Mouse (Mus musculus) left cerebral cortex, adult 2 months (tissue): ENCODE results near the gene Kctd15. TPM values are rescaled to one million over a fixed set of nuclear protein-coding genes. Genes with fewer than 3 reads are reported as not detected.

ENCODE experiments used
- DNase-seq, 2 experiments: peaks; one replicate each; pipeline ENCODE4 v3.0.0; 2021 to 2022; ENCODE audit warnings: low spot score in 2 of 2, mixed read lengths in 1 of 2; ENCODE audit errors: extremely low spot score in 1 of 2
- H3K27ac ChIP-seq: fragments of 200-600 bp; 2 replicates; pipeline ENCODE4 v1.8.1; 2022
- H3K4me3 ChIP-seq: fragments of 200-600 bp; 2 replicates; pipeline ENCODE4 v1.8.1; 2022
- CTCF ChIP-seq: fragments of 200-600 bp; IDR thresholded peaks from 2 replicates; pipeline ENCODE4 v1.8.1; 2022; ENCODE audit warnings: antibody characterized with exemption, mild to moderate bottlenecking, moderate library complexity
- intact Hi-C: fragments of 180-260 bp; cut with DNase I; formaldehyde crosslinking; loops from one replicate; pipeline ENCODE4 v1.15.1; 2025
- total RNA-seq, 2 experiments: library from RNA; stranded (reverse); gene quantifications; 2 replicates each; pipeline ENCODE4 v1.2.3; 2021

Gene Kctd15
- total RNA-seq, 2 experiments from 2014 or later, result 12.2 to 12.4 TPM

- Histone ChIP-seq H3K27ac (no peak overlapping the region), H3K4me3 (no peak overlapping the region)
- intact Hi-C loops, result loop anchor here (5.0 kb wide), 2 partner anchors 167 to 407 kb away; partner anchors contain the start of gene Gm6096
- DNase-seq, result no peak
- TF ChIP-seq CTCF, result no peak
Measured at GRCm38 (mm10) chr7:34659386-34660085, 3.0 kb upstream of the Kctd15 start.

GRCm38 (mm10) chr7:34655086-34655839 lies 1.3 kb downstream of the Kctd15 start:
- intact Hi-C loops, result loop anchor here (5.0 kb wide), 2 partner anchors 163 to 403 kb away; partner anchors contain the start of gene Gm6096
- H3K27ac ChIP-seq, result peak overlapping the region; percentile 88
- TF ChIP-seq CTCF, result peak; percentile 83
- peak overlapping the region; percentile 80 for H3K4me3 ChIP-seq
- DNase-seq, result peak; percentile 85 to 90

GRCm38 (mm10) chr7:34654441-34655085 lies 2.0 kb downstream of the Kctd15 start:
- Histone ChIP-seq H3K27ac (peak overlapping the region; percentile 88), H3K4me3 (peak overlapping the region; percentile 80)
- intact Hi-C loops, result loop anchor here (5.0 kb wide), 2 partner anchors 162 to 402 kb away; partner anchors contain the start of gene Gm6096
- no peak for TF ChIP-seq CTCF
- DNase-seq, result peak; percentile 52 to 56

- peak overlapping the region; percentile 80 for H3K4me3 ChIP-seq
- no peak for TF ChIP-seq CTCF
- no peak for DNase-seq
- H3K27ac ChIP-seq, result no peak overlapping the region
- intact Hi-C loops, result no loop called here
Measured at GRCm38 (mm10) chr7:34653731-34654440, 2.6 kb downstream of the Kctd15 start.

GRCm38 (mm10) chr7:34652751-34653502 lies 3.6 kb downstream of the Kctd15 start:
- peak overlapping the region; percentile 80 for H3K4me3 ChIP-seq
- TF ChIP-seq CTCF, result no peak
- intact Hi-C loops, result no loop called here
- DNase-seq, result no peak
- no peak overlapping the region for H3K27ac ChIP-seq

GRCm38 (mm10) chr7:34651381-34651780 lies 5.2 kb downstream of the Kctd15 start:
- DNase-seq, result no peak
- no peak overlapping the region for H3K4me3 ChIP-seq
- intact Hi-C loops, result no loop called here
- H3K27ac ChIP-seq, result no peak overlapping the region
- TF ChIP-seq CTCF, result no peak

GRCm38 (mm10) chr7:34647052-34647451 lies 9.5 kb downstream of the Kctd15 start:
- DNase-seq, result peak in 1 of 2 experiments; percentile 56
- intact Hi-C loops, result no loop called here
- no peak for TF ChIP-seq CTCF
- H3K27ac ChIP-seq, result no peak overlapping the region
- no peak overlapping the region for H3K4me3 ChIP-seq

GRCm38 (mm10) chr7:34646144-34646795 lies 10.3 kb downstream of the Kctd15 start:
- Histone ChIP-seq H3K27ac (no peak overlapping the region), H3K4me3 (no peak overlapping the region)
- DNase-seq, result no peak
- no peak for TF ChIP-seq CTCF
- intact Hi-C loops, result no loop called here

GRCm38 (mm10) chr7:34645623-34646022 lies 10.9 kb downstream of the Kctd15 start:
- H3K4me3 ChIP-seq, result no peak overlapping the region
- intact Hi-C loops, result no loop called here
- TF ChIP-seq CTCF, result no peak
- no peak overlapping the region for H3K27ac ChIP-seq
- DNase-seq, result no peak

GRCm38 (mm10) chr7:34644591-34644990 lies 11.9 kb downstream of the Kctd15 start:
- no peak for TF ChIP-seq CTCF
- Histone ChIP-seq H3K27ac (no peak overlapping the region), H3K4me3 (no peak overlapping the region)
- intact Hi-C loops, result no loop called here
- DNase-seq, result no peak
